Comparison of ENCODE assay signal across 7 mouse cellular contexts in genomic region chr2:90964811-90965465, GRCm38 (mm10). TPM values are rescaled to one million over a fixed set of nuclear protein-coding genes. Genes with fewer than 3 reads are reported as not detected.
DNase-seq lines count a peak whose midpoint lies in the region; ATAC-seq lines count a peak whose summit lies in the region.

No protein-coding gene starts in this region.

- H3K9ac ChIP-seq in heart, embryonic 11.5 days (ENCODE audit: low read depth, low read length), result peak overlapping the region; percentile 72

- H3K36me3 ChIP-seq in heart, embryonic 11.5 days (ENCODE audit: control insufficient read depth, insufficient read depth, low read length), result no peaks in the 10 kb centered on the region
- no peaks in the 10 kb centered on the region for H3K36me3 ChIP-seq in macrophage (ENCODE audit: inconsistent target)

- peaks cover 20% of the 10 kb centered on the region for H3K4me1 ChIP-seq in heart, embryonic 11.5 days (ENCODE audit: control insufficient read depth, insufficient read depth, low read length)

- ATAC-seq in common myeloid progenitor, adult 5-6 weeks (replicated peaks; ENCODE audit: low read depth, poor library complexity, severe bottlenecking), result peak; percentile 65
- ATAC-seq in heart, embryonic 11.5 days (replicated peaks; ENCODE audit: insufficient number of reproducible peaks, low FRiP score, low TSS enrichment), result peak; percentile 86

- peak overlapping the region; percentile 94 for H3K27ac ChIP-seq in heart, embryonic 11.5 days (ENCODE audit: low read depth, low read length)
- H3K27ac ChIP-seq in macrophage, result peak overlapping the region; percentile 91

- peak; percentile 11 for DNase-seq in ovary, postnatal 36 days (ENCODE audit: low spot score)
- DNase-seq in ovary, adult 18-20 months (ENCODE audit: low spot score), result no peak
- DNase-seq in left cerebral cortex, adult 18-20 months (ENCODE audit: low spot score in 2 of 2), result peak; percentile 65 to 75
- no peak for DNase-seq in embryo, embryonic 10 days (ENCODE audit: low spot score)

- H3K79me2 ChIP-seq in macrophage (ENCODE audit: inconsistent target), result peaks cover 99% of the 10 kb centered on the region

- peak overlapping the region; percentile 65 for H3K4me2 ChIP-seq in heart, embryonic 11.5 days

- WGBS in heart, embryonic 11.5 days (ENCODE audit: insufficient replicate concordance), result 34% methylated on average over 7 of the region's 7 CpGs
- WGBS in macrophage (ENCODE audit: missing documents), result 36% methylated on average over 7 of the region's 7 CpGs

- H3K27me3 ChIP-seq in heart, embryonic 11.5 days (ENCODE audit: control insufficient read depth, insufficient read depth, low read length), result no peaks in the 10 kb centered on the region

- H3K9me3 ChIP-seq in heart, embryonic 11.5 days (replicated peaks; ENCODE audit: control insufficient read depth, low read length), result no peaks in the 10 kb centered on the region

- H3K4me3 ChIP-seq in heart, embryonic 11.5 days (ENCODE audit: low read depth, low read length), result peak overlapping the region; percentile 30
- H3K4me3 ChIP-seq in macrophage (ENCODE audit: inconsistent target), result peak overlapping the region; percentile 15

RNA-seq across cellular contexts. Expression of gene Celf1, which starts 24.8 kb away (rescaled TPM):
- total RNA-seq in common myeloid progenitor, adult 5-6 weeks (2017), result 38.8 and 52.0 TPM in 2 replicates
- 78.7 and 95.7 TPM in 2 replicates for polyA plus RNA-seq in heart, embryonic 11.5 days (2014; fragmentation: Nextera tagmentation; extraction: Ambion mirVana)
- 100 to 1,000 TPM; 132 to 148 TPM for total RNA-seq in left cerebral cortex, adult 18-20 months (2021)
- 100 to 1,000 TPM; 117 to 284 (median 186) TPM for total RNA-seq in macrophage (2018; cell fraction: chromatin; rRNA removed)
- 10 to 100 TPM; 29.8 to 46.3 (median 40.2) TPM for total RNA-seq in macrophage (2018; cell fraction: cytosol; rRNA removed)
- total RNA-seq in macrophage (2018; cell fraction: nucleus; rRNA removed), result 100 to 1,000 TPM; 100 to 241 (median 155) TPM
- 34.7 to 38.9 TPM (median 36.7 TPM) in 3 replicates for polyA plus RNA-seq in macrophage (2018)

Comparison
In these comparisons a context has a peak if more than half of its experiments do, and no peak if none do; other contexts are left out.
1. DNase-seq: peak in ovary, postnatal 36 days (single experiment) and left cerebral cortex, adult 18-20 months (2 of 2); none in ovary, adult 18-20 months (single experiment) and embryo, embryonic 10 days (single experiment).